Mouse (Mus musculus): ENCODE measurements at regions not wholly inside any gene's neighbourhood (a gene's known extent, or its start where the extent isn't known, plus 50 kb on each side); places are given as distances from the start of the nearest gene placed in this dataset.
A peak's percentile ranks its signal among the peaks of the same experiment; 100 is the strongest.

DNA sequence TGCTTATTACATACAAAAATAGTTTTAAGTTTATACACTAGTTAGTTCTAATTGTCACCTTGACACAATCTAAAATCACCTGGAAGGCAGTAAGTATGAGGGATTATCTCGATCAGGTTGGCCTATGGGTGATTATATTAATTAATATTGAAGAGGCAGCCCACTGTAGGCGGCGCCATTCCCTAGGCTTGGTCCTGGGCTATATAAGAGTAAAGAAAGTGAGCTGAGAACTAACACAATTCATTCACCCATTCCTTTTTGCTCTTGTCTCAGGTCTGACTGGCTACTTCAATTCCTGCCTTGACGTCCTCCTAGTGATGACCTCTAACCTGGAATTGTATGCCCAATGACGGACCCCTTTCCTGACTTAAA is 163.6 kb upstream of the Tgfbr2 start:
- ATAC-seq (ENCODE audit: extremely low read depth, insufficient number of reproducible peaks, low FRiP score, poor library complexity, severe bottlenecking): no peak

GRCm38 (mm10) chr9:116338093-116338728 is 163.1 kb upstream of the Tgfbr2 start:
- peak; percentile 75 for ATAC-seq (ENCODE audit: extremely low read depth, insufficient number of reproducible peaks, low FRiP score, poor library complexity, severe bottlenecking)

- ATAC-seq (ENCODE audit: extremely low read depth, insufficient number of reproducible peaks, low FRiP score, poor library complexity, severe bottlenecking): no peak
These were observed 162.4 kb upstream of the Tgfbr2 start for GRCm38 (mm10) chr9:116337446-116338010.

DNA sequence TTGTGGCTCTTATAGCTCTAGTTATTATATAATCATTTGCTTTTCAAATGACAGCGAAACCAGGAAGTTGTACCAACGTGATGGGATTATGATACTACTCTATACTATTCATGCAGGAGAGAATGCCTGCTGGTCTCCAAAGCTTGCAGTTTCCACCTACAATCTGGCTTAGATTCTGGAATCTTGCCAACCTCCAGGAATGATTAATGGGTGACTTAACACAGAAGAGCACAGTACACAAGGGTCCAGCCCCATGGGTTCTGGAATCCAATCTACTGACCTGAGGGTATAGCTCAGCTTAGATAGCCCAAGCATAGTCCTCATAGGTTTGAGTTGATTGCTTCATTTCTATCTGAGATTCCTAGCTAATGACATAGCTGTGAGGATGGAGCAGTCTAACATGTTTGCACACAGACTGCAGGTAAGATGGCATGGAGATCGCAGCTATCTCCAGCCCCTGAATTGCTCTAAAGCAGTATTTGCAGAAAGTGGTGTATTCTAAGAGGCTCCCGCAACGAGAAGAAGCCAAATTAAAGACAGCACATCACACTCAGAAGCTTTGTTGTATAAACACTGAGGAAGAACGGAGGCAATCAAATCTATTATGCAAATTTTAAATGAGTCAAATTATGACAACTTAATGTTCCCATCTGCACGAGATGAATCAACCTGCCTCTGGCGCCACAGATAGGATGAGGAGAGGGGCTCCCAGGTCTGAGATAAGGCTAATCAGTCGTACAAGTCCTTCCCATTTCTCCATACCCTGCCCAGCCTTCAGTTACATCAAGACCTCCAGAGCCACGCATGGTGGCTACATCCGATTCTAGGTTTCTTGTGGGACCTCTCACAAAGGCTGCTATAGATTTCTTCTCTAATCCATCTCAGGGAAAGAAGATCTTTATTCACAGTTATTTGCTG is 160.7 kb upstream of the Tgfbr2 start:
- no peak for ATAC-seq (ENCODE audit: extremely low read depth, insufficient number of reproducible peaks, low FRiP score, poor library complexity, severe bottlenecking)

DNA sequence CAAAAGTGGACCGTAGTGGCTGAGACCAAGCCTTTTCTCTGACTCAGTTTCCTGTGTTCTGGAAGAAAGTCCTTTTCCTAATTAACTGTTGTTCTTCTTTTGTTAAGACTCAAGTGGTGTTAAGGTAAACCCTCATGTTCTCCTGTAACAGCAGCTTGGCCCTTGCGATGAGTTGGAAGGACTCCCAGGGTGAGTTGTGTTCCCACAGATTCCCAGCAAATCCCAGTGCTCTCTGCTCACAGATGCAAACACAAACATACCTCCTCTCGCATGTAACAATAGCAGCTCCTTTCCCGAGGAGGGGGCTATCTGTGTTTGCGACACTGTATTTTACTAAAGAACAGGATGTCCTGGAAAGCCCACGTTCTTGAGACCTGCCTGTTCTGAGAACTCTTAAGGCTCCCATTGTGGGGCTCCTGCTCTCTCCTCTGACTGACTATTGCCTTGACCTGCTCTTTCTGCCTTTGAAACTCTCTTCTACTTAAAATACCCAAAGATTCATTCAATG is 158.8 kb upstream of the Tgfbr2 start:
- ATAC-seq (ENCODE audit: extremely low read depth, insufficient number of reproducible peaks, low FRiP score, poor library complexity, severe bottlenecking): no peak

GRCm38 (mm10) chr9:116332485-116333118 is 157.4 kb upstream of the Tgfbr2 start:
- no peak for ATAC-seq (ENCODE audit: extremely low read depth, insufficient number of reproducible peaks, low FRiP score, poor library complexity, severe bottlenecking)

GRCm38 (mm10) chr9:116331406-116331805 is 156.2 kb upstream of the Tgfbr2 start:
- no peak for ATAC-seq (ENCODE audit: extremely low read depth, insufficient number of reproducible peaks, low FRiP score, poor library complexity, severe bottlenecking)

GRCm38 (mm10) chr9:116330796-116331195 is 155.6 kb upstream of the Tgfbr2 start:
- no peak for ATAC-seq (ENCODE audit: extremely low read depth, insufficient number of reproducible peaks, low FRiP score, poor library complexity, severe bottlenecking)

GRCm38 (mm10) chr9:116329147-116329546 is 154.0 kb upstream of the Tgfbr2 start:
- ATAC-seq (ENCODE audit: extremely low read depth, insufficient number of reproducible peaks, low FRiP score, poor library complexity, severe bottlenecking): peak; percentile 81

DNA sequence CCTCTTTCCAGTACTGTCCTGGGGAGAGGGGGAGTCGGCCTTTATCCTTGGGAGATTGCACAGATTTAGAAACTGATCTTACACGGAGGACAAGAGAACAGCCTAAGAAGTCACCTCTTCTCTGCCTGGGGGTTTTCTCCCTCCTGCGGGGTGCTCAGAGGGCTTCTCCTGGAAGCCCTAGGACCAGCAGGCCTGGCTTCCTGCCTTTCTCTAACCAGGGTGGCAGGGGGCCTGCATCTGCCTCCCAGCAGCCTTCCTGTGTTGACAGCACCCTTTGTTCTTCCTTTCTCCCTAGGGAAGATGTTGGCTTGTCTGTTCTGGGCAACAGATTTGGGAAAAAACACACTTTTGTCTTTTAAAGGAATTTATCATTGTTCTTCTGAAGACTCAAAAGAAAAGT is 153.0 kb upstream of the Tgfbr2 start:
- ATAC-seq (ENCODE audit: extremely low read depth, insufficient number of reproducible peaks, low FRiP score, poor library complexity, severe bottlenecking): no peak

- no peak for ATAC-seq (ENCODE audit: extremely low read depth, insufficient number of reproducible peaks, low FRiP score, poor library complexity, severe bottlenecking)
These were observed 151.9 kb upstream of the Tgfbr2 start for GRCm38 (mm10) chr9:116327080-116327479.

DNA sequence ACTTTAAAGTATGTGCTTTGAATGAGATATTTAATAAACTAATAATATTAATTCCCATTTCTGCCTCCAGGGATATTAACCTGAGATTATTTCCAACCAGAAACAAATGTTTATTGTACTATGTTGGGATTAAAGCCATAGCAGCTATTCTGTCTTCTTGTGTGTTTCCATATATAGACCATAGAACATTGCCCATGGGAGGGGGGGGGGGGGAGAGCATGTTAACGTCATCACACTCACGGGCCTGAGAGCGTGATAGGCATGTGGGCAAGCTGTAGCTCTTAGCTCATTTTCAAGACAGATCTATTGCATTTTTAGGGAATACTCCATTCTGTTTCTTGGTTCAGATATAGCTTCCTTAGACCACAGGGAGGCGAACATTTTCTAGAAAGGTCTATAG is 149.8 kb upstream of the Tgfbr2 start:
- ATAC-seq (ENCODE audit: extremely low read depth, insufficient number of reproducible peaks, low FRiP score, poor library complexity, severe bottlenecking): no peak

GRCm38 (mm10) chr9:116323871-116324721 is 148.9 kb upstream of the Tgfbr2 start:
- ATAC-seq (ENCODE audit: extremely low read depth, insufficient number of reproducible peaks, low FRiP score, poor library complexity, severe bottlenecking): no peak

- ATAC-seq (ENCODE audit: extremely low read depth, insufficient number of reproducible peaks, low FRiP score, poor library complexity, severe bottlenecking): no peak
These were observed 146.7 kb upstream of the Tgfbr2 start for GRCm38 (mm10) chr9:116321908-116322307.

GRCm38 (mm10) chr9:116319421-116319820 is 144.3 kb upstream of the Tgfbr2 start:
- peak; percentile 69 for ATAC-seq (ENCODE audit: extremely low read depth, insufficient number of reproducible peaks, low FRiP score, poor library complexity, severe bottlenecking)

- ATAC-seq (ENCODE audit: extremely low read depth, insufficient number of reproducible peaks, low FRiP score, poor library complexity, severe bottlenecking): no peak
These were observed 141.5 kb upstream of the Tgfbr2 start for GRCm38 (mm10) chr9:116316582-116317095.

GRCm38 (mm10) chr9:116314803-116315202 is 139.6 kb upstream of the Tgfbr2 start:
- no peak for ATAC-seq (ENCODE audit: extremely low read depth, insufficient number of reproducible peaks, low FRiP score, poor library complexity, severe bottlenecking)
